Mouse (Mus musculus) brain, adult 2 months (tissue): Measurements from ENCODE around the gene Oit3.
A peak's percentile ranks its signal among the peaks of the same experiment; 100 is the strongest.
"Not testable (repeated sequence)": the region's sequence is repeated elsewhere in the genome, so short reads cannot be mapped to it uniquely, and the experiment has no call there.

Experiments
- DNase-seq: peaks from one replicate; pipeline ENCODE4 v3.0.0; 2011; ENCODE audit warnings: low read depth, low spot score

Oit3 gene

DNA sequence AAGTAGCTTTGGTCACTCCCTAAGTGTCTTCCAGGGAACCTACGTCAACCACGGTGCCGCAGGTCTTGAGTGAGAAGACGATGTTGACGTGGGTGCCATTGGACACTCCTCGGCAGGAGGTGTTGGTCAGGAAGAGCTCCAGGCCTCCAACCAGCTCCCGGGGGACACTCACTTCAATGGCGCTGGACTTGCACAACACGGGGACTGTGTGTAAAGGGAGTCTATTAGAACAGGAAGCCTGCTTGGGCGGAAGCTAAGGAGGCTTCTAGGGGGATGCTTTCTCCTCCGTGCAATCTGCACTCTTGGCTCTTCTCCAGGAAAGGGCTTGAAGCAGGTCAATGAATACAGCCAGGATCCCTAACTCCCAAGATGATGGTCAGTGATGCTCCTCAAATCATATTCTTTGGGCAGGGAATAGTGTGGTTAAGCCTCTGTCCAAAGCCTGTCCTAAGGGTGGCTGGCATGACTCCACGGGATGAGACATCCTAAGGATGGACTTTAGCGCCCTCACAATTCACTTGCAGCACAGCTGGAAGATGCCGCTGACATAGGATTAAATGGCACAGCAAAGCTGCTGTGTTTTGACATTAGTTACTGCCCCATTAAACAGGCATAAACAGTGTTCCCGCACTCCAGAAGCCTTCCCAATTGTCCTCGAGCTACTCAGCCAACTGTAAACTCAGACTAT lies 12.0 kb downstream of the Oit3 start:
- DNase-seq = no peak

DNA sequence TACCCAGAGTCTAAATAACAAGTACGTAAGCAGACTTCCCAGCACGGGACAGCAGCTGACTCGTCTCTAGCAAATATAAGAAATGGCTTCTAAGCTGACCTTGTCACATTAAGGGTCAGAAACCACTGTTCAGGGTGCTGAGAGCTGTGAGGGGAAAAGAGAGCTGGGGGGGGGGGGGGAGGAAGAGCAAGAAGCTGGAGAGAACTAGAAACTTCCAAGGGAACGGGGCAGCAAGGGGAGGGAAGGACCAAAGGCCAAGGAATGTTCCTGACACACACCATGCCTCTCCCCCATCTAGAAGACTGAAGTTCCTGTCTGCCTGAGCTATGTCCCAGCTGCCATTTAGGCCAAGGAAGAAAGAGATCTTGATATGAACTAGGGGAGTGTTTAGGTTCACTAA lies 15.2 kb downstream of the Oit3 start:
- DNase-seq = no peak

DNA sequence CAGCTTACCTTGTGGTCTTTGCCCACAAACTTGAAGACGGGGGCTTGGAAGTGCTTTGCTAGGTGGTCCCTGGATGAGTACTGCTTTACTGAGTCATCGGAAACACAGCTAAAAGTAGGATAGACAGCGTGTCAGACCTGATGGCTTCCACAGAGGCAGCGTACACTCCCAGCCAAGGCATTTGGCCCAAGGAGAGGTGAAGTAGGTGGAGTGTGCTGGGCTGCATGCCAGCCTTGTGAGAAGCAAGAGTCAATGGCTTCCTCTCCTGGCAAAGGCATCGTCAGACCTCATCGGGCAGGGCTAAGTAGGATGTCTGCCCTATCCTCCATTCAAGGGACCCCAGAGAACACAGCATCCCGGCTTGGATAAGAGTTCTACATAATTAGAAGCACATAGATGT lies 16.2 kb downstream of the Oit3 start:
- peak; percentile 56 for DNase-seq

DNA sequence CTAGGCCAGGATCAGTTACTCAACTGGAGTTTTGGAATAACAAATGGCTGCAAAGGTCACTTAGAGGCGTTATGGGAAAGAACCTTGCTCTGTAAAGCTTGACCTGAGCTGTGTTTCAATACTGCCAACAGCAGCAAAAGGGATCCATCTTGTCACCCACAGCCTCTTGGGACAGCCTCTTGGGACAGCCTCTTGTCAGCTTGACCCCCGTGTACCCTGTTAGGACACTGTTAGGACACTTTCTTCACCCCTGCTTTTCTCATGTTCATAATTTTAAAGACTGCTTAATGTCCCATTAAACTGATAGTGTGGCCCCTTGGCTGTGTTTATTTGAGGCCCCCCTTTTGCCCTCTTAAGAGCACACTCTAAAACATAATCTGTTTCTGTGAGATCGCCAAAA lies 17.1 kb downstream of the Oit3 start:
- no peak for DNase-seq

DNA sequence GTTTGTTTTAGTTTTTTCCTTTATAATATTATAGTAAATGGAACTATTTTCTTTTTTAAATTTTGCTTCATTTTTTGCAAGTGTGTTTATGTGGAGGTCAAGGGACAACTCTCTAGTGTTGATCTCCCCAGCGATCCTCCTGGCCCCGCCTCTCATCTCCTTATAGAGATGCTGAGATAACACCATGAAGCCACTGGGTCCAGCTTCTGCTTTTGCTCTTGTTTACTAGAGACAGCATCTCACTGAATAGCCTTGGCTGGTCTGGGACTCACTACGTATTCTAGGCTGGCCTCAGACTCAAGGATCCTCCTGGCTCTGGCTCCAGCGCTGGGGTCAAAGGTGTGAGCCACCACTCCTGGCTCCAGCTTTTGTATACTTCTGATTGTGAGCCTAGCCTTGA lies 22.1 kb downstream of the Oit3 start:
- DNase-seq = no peak

DNA sequence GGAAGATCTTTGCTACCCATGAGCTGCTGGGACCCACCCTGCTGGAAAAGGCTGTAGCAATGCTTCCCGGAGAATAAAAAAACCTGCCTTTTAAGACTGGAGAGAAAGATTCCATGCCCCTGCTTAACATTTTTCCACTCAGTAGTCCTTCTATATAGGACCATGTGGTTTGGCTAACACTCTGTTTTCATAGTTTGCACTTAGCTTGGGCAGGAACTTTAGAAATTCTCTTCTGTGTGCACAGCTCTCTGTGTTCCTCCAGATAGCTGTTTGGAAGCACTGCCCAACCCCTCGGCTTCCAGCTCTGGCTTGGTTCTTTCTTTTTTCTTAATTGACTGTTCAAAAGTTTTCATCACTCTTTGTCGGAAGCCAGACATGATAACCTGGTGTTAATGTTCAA lies 25.0 kb downstream of the Oit3 start:
- no peak for DNase-seq

DNA sequence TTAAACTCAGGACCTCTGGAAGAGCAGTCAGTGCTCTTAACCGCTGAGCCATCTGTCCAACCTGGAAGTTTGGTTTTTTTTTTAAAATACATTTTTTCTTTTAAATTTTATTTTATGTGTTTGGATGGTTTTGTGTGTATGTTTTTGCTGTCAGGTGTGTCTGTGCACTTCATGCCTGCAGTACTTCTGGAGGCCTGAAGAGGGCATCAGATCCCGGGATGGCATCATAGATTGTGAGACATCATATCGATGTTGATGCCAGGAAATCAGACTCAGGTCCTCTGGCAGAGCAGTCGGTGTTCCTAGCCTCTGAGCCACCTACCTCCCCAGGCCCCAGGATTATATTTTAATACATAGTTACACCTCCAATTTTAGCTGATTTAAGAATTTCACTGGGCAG lies 27.9 kb downstream of the Oit3 start:
- DNase-seq = no peak

DNA sequence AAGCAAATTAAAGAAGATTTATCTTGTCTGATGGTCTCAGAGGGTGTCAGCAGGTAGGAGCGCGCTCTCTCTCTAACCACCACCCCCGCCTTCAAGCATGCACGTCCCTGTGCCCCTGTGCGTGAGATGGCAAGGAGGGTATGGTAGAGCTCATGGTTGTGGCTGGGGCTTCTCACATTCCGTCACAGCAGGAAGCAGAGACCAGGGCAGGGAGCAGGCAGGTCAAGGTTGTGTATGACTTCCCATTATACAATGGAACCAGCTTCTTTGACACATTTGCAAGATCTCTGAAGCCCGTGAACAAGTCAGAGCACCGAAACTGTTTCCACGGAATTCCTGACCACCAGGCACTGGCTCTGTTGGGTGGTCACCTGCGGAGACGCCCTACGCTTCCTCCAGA lies 31.3 kb downstream of the Oit3 start:
- no peak for DNase-seq

DNA sequence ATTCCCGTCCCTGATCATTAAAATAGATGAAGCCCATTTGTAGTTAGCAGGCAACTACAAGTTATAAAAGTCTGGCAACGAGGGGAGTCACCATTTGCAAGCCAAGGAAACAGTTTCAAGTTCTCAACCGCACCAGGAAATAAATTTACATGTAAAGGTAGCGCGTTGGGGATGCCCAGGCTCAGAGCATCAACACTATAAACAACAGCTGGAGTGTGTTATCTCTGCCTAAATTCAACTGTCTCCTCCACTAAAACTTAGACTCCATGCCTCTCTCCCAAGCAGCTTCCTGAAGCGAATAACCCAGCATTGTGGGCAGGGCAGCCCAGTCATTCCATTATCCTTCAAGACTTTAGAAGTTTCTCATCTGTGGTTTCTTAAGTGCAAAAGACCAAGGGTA lies 33.1 kb downstream of the Oit3 start:
- no peak for DNase-seq

DNA sequence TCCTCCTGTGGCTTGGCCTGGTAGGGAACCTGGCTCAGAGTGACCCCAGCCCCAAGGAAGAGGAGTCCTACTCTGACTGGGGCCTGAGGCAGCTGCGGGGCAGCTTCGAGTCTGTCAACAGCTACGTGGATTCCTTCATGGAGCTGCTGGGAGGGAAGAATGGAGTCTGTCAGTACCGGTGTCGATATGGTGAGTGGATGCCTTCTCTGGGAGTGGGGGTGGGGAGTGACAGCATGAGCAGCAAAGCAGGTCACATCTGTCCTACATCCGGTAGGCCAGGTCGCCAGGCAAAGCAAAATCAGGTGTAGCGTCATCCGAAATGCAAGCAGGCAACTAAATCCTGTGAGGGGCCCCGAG lies 37.8 kb downstream of the Oit3 start:
- DNase-seq = no peak

DNA sequence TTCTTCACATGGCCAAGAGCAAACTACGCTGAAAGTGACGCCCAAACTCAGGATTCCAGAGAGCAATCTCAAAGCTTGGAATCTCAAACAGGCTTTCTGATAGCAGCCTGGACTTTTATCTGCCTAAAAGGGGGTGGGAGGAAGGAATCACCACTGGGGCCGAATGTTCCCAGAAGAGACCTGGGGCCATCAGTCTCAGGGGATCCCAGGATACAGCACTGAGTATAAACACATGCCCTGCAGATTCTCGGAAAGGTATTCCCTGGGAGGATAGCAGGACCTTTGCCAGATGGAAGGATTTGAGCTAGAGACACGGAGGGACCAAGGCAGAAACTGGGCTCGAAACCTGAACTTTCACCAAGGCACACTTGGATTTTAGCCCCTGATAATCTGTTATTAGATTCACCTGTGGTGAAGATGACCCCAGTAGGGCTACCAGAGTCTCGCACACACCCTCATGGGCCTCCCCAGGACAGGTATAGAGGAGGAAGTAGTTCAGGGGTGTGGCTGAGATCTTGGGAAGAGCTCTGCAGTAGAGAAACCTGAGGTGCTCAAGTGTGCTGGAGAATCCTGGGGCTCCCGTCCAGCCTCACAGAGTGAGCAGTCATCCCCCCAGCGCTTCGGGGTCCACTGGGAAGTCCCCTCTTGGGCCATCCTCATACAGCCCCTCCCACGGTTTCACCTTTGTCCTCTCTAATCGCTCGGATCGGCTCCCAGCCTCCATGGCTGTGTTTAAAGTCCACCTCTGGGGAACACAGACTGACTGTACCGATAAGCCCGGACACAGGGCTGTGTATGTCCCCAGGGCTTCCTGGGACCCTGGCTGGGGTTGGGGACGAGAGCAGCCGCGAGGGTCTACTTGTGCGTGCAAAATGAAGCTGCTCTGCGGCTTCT lies 38.4 kb downstream of the Oit3 start, which contains the start of gene Pla2g12b:
Gene Pla2g12b (plus strand): TSS at position 762 of the 894 bp plus-strand sequence.
- no peak for DNase-seq

DNA sequence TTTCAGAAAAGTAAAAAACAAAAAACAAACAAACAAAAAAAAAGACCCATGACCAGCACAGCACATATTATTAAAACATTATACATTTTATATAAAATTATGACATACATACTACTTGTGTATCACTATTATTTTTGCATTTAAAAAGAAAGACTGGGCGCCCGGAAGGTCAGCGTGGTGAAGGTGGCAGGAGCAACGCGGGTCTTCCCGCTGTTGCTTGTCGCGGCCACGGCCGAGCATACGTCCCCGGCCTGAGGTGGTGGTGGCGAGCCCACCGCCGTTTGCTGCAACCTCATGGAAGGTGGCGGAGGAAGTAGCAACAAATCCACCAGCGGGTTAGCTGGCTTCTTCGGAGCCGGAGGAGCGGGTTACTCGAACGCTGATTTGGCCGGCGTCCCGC lies 46.1 kb downstream of the Oit3 start, which contains the start of gene Gm10273:
Gene Gm10273 (plus strand): TSS at position 172 of the 400 bp plus-strand sequence.
- not testable (repeated sequence) for DNase-seq

DNA sequence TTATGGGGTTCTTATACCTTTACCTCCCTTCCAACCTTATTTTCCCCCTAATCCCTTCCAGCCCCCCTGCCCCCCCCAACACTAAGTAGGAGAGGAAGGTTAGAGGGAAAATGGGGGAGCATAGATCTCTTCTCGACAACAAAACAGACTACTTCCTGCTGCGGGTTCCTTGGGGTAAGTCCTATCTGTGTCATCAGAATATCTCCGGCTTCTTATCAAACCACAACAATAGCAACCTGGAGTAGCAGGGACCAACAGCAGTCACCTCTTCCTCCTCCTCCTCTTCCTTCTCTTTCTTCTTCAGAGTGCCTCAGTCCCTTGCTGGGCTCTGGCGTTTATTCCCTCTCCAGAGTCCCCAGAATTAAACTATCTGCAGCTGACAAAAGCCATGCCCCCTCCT lies 49.7 kb downstream of the Oit3 start:
- no peak for DNase-seq

DNA sequence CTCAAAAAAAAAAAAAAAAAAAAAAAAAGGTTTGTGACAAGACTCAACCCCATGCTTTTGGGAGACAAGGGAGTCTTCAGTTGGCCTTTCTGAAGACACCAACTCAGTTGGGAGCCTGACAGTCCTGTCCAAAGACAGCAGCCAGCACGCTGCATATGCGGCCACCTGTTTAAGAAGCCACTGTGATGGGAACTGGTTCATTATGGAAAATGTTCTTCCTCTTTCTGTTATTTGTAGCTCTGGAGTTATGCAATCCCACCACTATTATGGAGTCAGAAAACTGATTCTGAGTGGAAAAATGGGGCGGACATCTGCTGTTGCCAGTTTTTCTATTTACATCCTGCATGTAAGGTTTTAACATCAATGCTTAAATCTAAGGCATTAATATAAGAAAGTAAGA lies 51.9 kb downstream of the Oit3 start:
- peak; percentile 59 for DNase-seq

DNA sequence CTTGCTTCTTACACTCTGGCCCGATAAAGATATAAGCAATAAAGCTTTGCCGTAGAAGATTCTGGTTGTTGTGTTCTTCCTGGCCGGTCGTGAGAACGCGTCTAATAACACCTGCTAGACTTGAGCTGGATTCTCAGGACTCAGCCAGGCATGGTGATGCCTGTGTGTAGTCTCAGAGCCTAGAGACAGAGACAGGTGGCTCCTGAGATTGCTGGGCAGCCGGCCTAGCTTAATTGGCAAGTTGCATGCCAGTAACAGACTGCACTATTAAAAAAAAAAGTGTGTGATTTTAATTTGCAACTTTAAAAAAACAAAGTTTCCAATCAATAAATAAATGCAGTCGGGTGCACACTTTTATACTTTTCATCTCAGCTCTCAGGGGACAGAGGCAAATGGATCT lies 54.6 kb downstream of the Oit3 start:
- DNase-seq = peak; percentile 91

DNA sequence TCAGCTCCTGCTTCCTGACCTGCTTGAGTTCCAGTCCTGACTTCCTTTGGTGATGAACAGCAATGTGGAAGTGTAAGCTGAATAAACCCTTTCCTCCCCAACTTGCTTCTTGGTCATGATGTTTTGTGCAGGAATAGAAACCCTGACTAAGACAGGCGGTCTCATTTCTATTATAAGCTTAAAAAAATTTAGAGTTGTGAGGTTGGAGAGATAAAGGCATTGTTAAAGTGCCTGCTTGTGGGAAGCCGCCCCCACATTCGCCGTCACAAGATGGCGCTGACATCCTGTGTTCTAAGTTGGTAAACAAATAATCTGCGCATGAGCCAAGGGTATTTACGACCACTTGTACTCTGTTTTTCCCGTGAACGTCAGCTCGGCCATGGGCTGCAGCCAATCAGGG lies 60.0 kb downstream of the Oit3 start:
- DNase-seq = not testable (repeated sequence)

DNA sequence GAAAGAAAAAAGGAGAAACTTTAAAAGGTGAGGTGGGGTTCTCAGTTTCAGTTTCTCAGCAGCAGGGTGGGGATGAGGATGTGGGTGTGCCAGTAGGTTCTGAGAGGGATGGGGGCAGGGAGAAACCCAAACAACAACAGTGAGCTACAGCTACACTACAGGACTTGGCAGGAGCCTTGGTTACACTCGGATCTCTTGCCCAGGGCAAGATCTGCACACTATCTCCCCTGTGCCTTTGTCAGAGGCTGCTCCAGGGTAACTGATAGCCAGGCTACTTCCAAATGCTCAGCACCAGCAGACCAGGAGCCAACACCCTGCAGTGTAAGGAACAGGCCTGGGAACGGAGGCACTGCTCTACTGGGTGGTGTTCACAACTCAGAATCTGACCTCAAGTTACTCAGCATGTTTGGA lies 61.2 kb downstream of the Oit3 start:
- DNase-seq = no peak

DNA sequence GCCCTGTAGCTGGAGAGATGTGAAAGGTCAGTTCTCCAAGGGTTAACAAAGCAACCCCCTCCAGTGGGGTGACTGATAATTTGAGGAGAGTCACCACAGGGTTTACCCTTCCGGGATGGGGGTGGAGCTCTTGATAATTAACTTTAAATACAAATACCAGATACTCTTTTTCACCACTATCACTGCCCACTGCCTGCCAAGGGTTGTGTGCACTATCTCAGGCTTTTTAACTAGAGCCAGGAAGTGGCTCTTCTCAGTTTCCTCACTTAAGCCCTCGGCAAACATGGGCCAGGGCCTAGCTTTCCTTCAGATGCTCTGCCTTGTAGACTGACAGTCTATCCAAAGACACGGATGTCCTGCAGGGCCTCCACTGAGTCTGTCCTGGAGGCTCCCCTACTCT lies 61.7 kb downstream of the Oit3 start:
- DNase-seq = no peak

DNA sequence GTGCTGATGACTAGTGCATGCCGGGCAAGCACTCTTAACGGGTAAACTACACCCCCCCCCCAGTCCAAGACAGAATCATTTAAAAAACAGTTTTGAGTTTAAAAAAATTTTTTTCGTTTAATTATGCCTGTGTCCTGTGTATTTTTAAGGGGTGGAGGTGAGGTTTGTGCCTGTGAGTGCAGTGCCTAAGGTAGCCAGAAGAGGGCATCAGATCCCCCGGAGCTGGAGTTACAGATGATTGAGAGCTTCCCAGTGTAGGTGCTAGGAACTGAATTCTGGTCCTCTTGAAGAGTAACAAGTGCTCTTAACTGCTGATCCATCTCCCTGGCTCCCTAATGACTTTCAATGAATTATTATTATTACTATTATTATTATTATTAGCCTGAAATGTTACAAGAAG lies 62.9 kb downstream of the Oit3 start:
- no peak for DNase-seq

DNA sequence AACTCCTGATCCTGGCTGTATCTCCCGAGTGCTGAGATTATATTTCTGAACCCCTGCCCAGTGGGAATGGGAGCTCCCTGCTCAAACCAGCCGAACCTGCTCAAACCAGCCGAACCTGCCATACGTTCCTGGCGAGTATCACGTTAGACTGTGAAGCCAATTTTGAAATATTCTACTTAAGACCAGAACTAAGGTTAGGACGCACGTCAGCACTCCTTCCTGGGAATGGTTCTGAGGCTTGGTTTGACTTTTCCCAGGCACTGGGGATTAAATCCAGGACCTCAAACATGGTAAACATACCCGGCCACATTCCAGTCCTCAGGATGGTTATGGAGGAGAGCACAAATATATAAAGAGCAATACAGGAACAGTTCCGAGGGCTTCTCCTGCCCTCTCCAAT lies 63.7 kb downstream of the Oit3 start:
- DNase-seq = no peak
